Mouse (Mus musculus) liver, embryonic 11.5 days (tissue): ENCODE measurements around the gene Olfr205. TPM values are rescaled to one million over a fixed set of nuclear protein-coding genes. Genes with fewer than 3 reads are reported as not detected.
"Not testable (repeated sequence)": the region's sequence is repeated elsewhere in the genome, so short reads cannot be mapped to it uniquely, and the experiment has no call there.

Experiments used
- ATAC-seq: fragments of 200-750 bp; cut with Nextera tagmentation; replicated peaks from 2 replicates; pipeline ENCODE4 v1.8.0; 2017; ENCODE audit warnings: moderate number of reproducible peaks, mild to moderate bottlenecking, moderate TSS enrichment, moderate library complexity; ENCODE audit not compliant: low FRiP score
- DNase-seq: peaks from one replicate; pipeline ENCODE4 v3.0.0-alpha.2; 2017; ENCODE audit warnings: low spot score
- H3K27ac ChIP-seq: fragments of 300-500 bp; sonication (generic); 2 replicates; pipeline ENCODE4 v1.5.1; 2014; ENCODE audit warnings: mild to moderate bottlenecking, low read depth, low read length, control low read depth
- H3K27me3 ChIP-seq: fragments of 300-500 bp; sonication (generic); replicated peaks from 2 replicates; pipeline ENCODE4 v1.6.1; 2014; ENCODE audit warnings: low read length, mixed read lengths; ENCODE audit not compliant: control insufficient read depth, insufficient read depth
- H3K36me3 ChIP-seq: fragments of 300-500 bp; sonication (generic); 2 replicates; pipeline ENCODE4 v1.6.1; 2014; ENCODE audit warnings: mild to moderate bottlenecking, low read length, moderate library complexity, mixed read lengths; ENCODE audit not compliant: control insufficient read depth, insufficient read depth
- H3K4me1 ChIP-seq: fragments of 300-500 bp; sonication (generic); replicated peaks from 2 replicates; pipeline ENCODE4 v1.6.1; 2014; ENCODE audit warnings: low read length, mixed read lengths; ENCODE audit not compliant: control insufficient read depth, insufficient read depth
- H3K4me2 ChIP-seq: fragments of 300-500 bp; sonication (generic); 2 replicates; pipeline ENCODE4 v1.6.1; 2014; ENCODE audit warnings: mild to moderate bottlenecking, control low read depth, moderate library complexity
- H3K4me3 ChIP-seq: fragments of 300-500 bp; sonication (generic); 2 replicates; pipeline ENCODE4 v1.5.1; 2014; ENCODE audit warnings: low read depth, low read length, control low read depth
- H3K9ac ChIP-seq: fragments of 300-500 bp; sonication (generic); 2 replicates; pipeline ENCODE4 v1.6.1; 2014; ENCODE audit warnings: low read depth, low read length, control low read depth
- H3K9me3 ChIP-seq: fragments of 300-500 bp; sonication (generic); 2 replicates; pipeline ENCODE4 v1.6.1; 2016; ENCODE audit warnings: low read length, inconsistent platforms, mixed read lengths; ENCODE audit not compliant: control insufficient read depth
- WGBS: fragments of 180-500 bp; shearing (Covaris S2); extraction: QIAGEN DNeasy Blood & Tissue Kit; methylation state at CpG from one replicate; pipeline ENCODE4 v1.1.7; 2014; 5-methylcytosine and 5-hydroxymethylcytosine counted together
- polyA plus RNA-seq: library from polyadenylated mRNA; unstranded; fragments of >200 nt; fragmentation: Nextera tagmentation; extraction: Ambion mirVana; gene quantifications from 2 replicates; pipeline ENCODE4 v1.2.1, GENCODE M21; 2014

Olfr205 gene
- polyA plus RNA-seq, result not detected in 2 replicates

DNA sequence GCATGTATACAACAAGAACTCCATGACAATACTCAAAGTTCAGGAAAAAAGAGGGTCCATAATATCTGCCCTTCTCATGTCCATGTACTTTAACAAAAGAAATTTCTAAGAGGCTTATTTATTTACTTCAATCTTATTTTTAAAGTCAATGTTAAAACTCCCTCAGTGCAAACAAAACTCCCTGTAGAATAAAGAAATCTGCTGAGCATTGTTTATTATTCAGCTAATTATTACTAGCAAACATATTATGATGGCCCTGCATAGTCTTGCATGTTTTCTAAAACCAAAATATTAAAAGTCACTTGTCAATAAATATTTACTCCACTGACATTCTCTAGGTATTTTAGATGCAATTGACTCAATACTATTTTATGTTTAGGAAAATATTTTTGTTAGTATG, at the start of gene Olfr205:
Gene Olfr205, minus strand, starts transcription at position 101 of the 400 bp plus-strand sequence.
- no peak for ATAC-seq
- H3K9ac ChIP-seq, result no peak within 1 kb of the TSS
- H3K4me1 ChIP-seq, result no peaks in the 10 kb centered on the region

DNA sequence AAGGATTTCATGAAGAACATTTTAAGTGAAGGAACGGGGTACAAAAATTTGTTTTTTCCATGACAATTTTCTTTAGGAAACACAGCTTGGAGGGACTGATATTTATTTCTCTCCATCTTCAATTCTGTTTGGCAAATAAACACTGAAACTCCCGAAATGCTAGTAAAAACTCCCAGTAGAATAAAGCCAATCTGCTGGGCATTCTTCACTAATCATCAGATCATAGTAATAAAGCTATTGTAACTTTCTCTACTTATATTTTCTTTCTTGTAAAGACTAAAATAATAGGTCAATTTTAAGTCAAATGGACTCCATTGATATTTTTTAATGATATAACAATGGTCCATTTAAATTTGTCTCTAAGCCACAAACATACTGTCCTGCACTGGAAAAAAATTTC, 33.0 kb upstream of the Olfr205 start, which contains the start of gene Olfr209:
Gene Olfr209, minus strand, starts transcription at position 101 of the 400 bp plus-strand sequence.
- H3K4me1 ChIP-seq, result no peaks in the 10 kb centered on the region
- no peak for DNase-seq
- no peak within 1 kb of the TSS for H3K9ac ChIP-seq
- H3K27me3 ChIP-seq, result no peaks in the 10 kb centered on the region
- no peaks in the 10 kb centered on the region for H3K9me3 ChIP-seq
- no peak within 1 kb of the TSS for H3K4me3 ChIP-seq
- no peak within 1 kb of the TSS for H3K4me2 ChIP-seq
- no peak within 1 kb of the TSS for H3K27ac ChIP-seq
- 75% methylated on average over 2 of the region's 2 CpGs for WGBS
- ATAC-seq, result no peak
- no peaks in the 10 kb centered on the region for H3K36me3 ChIP-seq

More for the DNA sequence above, at the start of gene Olfr205:
- Histone ChIP-seq H3K27me3 (no peaks in the 10 kb centered on the region), H3K9me3 (no peaks in the 10 kb centered on the region; the same call in 1 of the 2 replicates), H3K4me3 (no peak within 1 kb of the TSS), H3K27ac (no peak within 1 kb of the TSS), H3K4me2 (no peak within 1 kb of the TSS), H3K36me3 (no peaks in the 10 kb centered on the region)
- no peak for DNase-seq

DNA sequence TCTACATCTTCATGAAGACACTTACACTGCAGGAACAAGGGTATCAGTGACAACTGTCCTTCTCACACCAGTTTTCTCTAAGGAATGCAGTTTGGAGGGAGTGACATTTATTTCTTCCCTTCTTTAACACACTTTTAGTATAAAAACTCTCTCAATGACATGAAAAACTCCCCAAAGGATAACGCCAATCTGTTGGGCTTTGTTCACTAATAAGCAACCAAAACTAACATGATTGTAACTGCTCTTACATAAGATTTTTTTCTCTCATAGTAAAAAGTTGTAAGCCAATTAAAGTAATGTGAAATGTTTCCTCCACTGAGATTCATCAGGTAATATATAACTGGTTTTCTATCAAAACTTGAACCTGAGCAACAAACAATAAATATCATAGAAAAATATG, 18.2 kb upstream of the Olfr205 start, which contains the start of gene Olfr206:
Gene Olfr206, minus strand, starts transcription at position 101 of the 400 bp plus-strand sequence.
- Histone ChIP-seq H3K27me3 (no peaks in the 10 kb centered on the region), H3K27ac (no peak within 1 kb of the TSS), H3K9me3 (no peaks in the 10 kb centered on the region), H3K4me2 (no peak within 1 kb of the TSS), H3K4me3 (no peak within 1 kb of the TSS), H3K4me1 (no peaks in the 10 kb centered on the region), H3K36me3 (no peaks in the 10 kb centered on the region), H3K9ac (no peak within 1 kb of the TSS)
- no peak for ATAC-seq
- no peak for DNase-seq
- WGBS, result 74% methylated on average over 1 of the region's 1 CpGs

DNA sequence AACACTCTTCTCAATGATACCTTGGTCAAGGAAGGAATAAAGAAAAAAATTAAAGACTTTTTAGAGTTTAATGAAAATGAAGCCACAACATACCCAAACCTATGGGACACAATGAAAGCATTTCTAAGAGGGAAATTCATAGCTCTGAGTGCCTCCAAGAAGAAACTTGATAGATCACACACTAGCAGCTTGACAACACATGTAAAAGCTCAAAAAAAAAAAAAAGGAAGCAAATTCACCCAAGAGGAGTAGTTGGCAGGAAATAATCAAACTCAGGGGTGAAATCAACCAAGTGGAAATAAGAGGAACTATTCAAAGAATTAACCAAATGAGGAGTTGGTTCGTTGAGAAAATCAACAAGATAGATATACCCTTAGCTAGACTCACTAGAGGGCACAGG, 7.7 kb downstream of the Olfr205 start:
- H3K9me3 ChIP-seq, H3K4me1 ChIP-seq, H3K9ac ChIP-seq, H3K27ac ChIP-seq, DNase-seq, H3K27me3 ChIP-seq, H3K36me3 ChIP-seq, H3K4me2 ChIP-seq, H3K4me3 ChIP-seq, ATAC-seq: not testable (repeated sequence)
- 43% methylated on average over 1 of the region's 1 CpGs for WGBS

DNA sequence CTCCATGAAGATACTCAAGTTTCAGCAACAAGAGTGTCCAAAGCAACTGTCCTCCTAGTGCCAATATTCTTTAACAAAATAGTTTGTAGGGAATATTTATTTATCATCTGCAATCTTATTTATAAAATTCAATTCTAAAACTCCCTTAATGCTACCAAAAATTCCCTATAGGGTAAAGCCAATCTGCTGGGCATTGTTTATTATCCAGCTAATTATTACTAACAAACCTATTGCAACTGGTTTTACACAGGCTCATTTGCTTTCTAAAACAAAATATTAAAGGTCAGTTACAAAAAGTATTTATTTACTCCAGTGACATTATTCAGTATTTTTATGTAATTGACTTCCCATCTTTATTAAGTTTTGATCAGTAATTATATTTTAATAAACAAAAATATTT, 12.8 kb downstream of the Olfr205 start, which contains the start of gene Olfr204:
Gene Olfr204, minus strand, starts transcription at position 101 of the 400 bp plus-strand sequence.
- no peaks in the 10 kb centered on the region for H3K4me1 ChIP-seq
- H3K27ac ChIP-seq, result no peak within 1 kb of the TSS
- H3K4me2 ChIP-seq, result no peak within 1 kb of the TSS
- no peak for DNase-seq
- no peaks in the 10 kb centered on the region for H3K36me3 ChIP-seq
- ATAC-seq, result no peak
- no peak within 1 kb of the TSS for H3K4me3 ChIP-seq
- no peak within 1 kb of the TSS for H3K9ac ChIP-seq
- no peaks in the 10 kb centered on the region for H3K27me3 ChIP-seq
- H3K9me3 ChIP-seq, result no peaks in the 10 kb centered on the region

- WGBS, result 81% methylated on average over 2 of the region's 2 CpGs
- Histone ChIP-seq H3K4me3 (no peak within 1 kb of the TSS), H3K4me1 (no peaks in the 10 kb centered on the region), H3K9ac (no peak within 1 kb of the TSS), H3K9me3 (no peaks in the 10 kb centered on the region), H3K4me2 (no peak within 1 kb of the TSS), H3K27me3 (no peaks in the 10 kb centered on the region), H3K36me3 (no peaks in the 10 kb centered on the region), H3K27ac (no peak within 1 kb of the TSS)
- ATAC-seq, result no peak
- no peak for DNase-seq
These were observed 32.4 kb downstream of the Olfr205 start, which contains the start of gene Olfr203 for GRCm38 (mm10) chr16:59298581-59298980. Gene Olfr203 (plus strand): TSS chr16:59298881.

DNA sequence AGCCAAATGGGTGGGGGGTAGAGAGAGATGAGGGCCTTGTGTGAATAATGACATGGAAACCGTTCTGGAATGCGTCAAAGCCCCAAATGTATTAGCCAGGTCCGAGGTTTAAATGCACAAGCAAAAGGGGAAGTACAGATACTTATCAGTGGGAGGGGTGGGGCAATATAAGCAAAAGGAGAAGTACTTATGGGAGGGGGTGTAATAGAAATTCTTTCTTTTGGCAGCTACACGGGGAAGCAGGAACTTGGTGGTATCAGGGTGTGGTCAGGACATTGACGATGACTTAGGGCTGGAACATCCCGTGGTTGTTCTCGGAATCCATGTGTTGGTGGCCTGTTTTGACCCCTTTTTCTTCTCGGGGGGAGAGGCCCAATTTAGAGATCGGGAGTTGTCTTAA, 43.4 kb downstream of the Olfr205 start:
- WGBS, result 54% methylated on average over 9 of the region's 9 CpGs
- H3K36me3 ChIP-seq, H3K4me2 ChIP-seq, H3K9ac ChIP-seq, H3K4me1 ChIP-seq, DNase-seq, H3K4me3 ChIP-seq, H3K9me3 ChIP-seq, H3K27ac ChIP-seq, ATAC-seq, H3K27me3 ChIP-seq: not testable (repeated sequence)

DNA sequence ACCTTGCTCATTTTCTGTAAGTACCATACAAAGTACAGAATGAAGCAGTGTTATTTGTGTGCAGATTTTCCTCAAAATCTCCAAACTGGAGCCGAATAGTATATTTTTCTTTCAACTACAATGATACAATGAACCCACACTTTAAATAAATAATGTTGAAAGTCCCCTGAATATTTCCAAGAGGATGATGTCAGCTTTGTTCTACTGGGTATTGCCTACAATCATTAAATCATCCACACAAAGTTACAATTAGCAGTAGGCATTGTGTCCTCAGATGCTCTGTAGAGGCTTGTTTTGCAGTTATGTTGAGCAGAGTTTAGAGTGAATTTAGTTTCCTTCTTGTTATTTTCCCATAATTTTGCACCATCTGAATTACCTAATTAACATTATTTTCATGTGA, 44.2 kb downstream of the Olfr205 start, which contains the start of gene Olfr202:
Gene Olfr202, minus strand, starts transcription at position 101 of the 400 bp plus-strand sequence.
- Histone ChIP-seq H3K36me3 (no peaks in the 10 kb centered on the region), H3K4me1 (no peaks in the 10 kb centered on the region), H3K9ac (no peak within 1 kb of the TSS), H3K27me3 (no peaks in the 10 kb centered on the region), H3K4me3 (no peak within 1 kb of the TSS), H3K27ac (no peak within 1 kb of the TSS), H3K9me3 (no peaks in the 10 kb centered on the region), H3K4me2 (no peak within 1 kb of the TSS)
- 87% methylated on average over 1 of the region's 1 CpGs for WGBS
- no peak for ATAC-seq
- no peak for DNase-seq

GRCm38 (mm10) chr16:59283476-59283875, 47.5 kb downstream of the Olfr205 start:
- Histone ChIP-seq H3K27me3 (no peaks in the 10 kb centered on the region), H3K27ac (no peak overlapping the region), H3K4me1 (no peaks in the 10 kb centered on the region), H3K36me3 (no peaks in the 10 kb centered on the region), H3K9me3 (no peaks in the 10 kb centered on the region), H3K9ac (no peak overlapping the region), H3K4me3 (no peak overlapping the region), H3K4me2 (no peak overlapping the region)
- ATAC-seq (no peak), DNase-seq (no peak)
- WGBS, result 57% methylated on average over 1 of the region's 1 CpGs
